Mouse (Mus musculus) stomach, postnatal 0 days (tissue): ENCODE results near the gene Pygl.

Experiments used
- CTCF ChIP-seq: IDR thresholded peaks from 2 replicates; pipeline ENCODE4 v1.5.1; 2016; ENCODE audit warnings: antibody characterized with exemption, low read depth, mild to moderate bottlenecking, moderate library complexity
- EP300 ChIP-seq: optimal IDR thresholded peaks from 2 replicates; pipeline ENCODE3; 2016; ENCODE audit warnings: antibody characterized with exemption

- TF ChIP-seq CTCF (no peak), EP300 (no peak)
Observed at GRCm38 (mm10) chr12:70280930-70281329, 49.6 kb upstream of the Pygl start.
